Mouse (Mus musculus) stomach, postnatal 0 days (tissue): ENCODE results near the gene Tom1l2.
A peak's percentile ranks its signal among the peaks of the same experiment; 100 is the strongest.

Experiments
- CTCF ChIP-seq: IDR thresholded peaks from 2 replicates; pipeline ENCODE4 v1.5.1; 2016; ENCODE audit warnings: antibody characterized with exemption, low read depth, mild to moderate bottlenecking, moderate library complexity
- EP300 ChIP-seq: optimal IDR thresholded peaks from 2 replicates; pipeline ENCODE3; 2016; ENCODE audit warnings: antibody characterized with exemption

- TF ChIP-seq EP300 = peak; percentile 49
- TF ChIP-seq CTCF = no peak
Observed at GRCm38 (mm10) chr11:60189501-60190040, 163.1 kb downstream of the Tom1l2 start.
